Mouse (Mus musculus) right cerebral cortex, postnatal 4 days (tissue): ENCODE data around the gene Kdm3a.

Experiments used
- DNase-seq: peaks from one replicate; pipeline ENCODE4 v3.0.0-alpha.2; 2022

The Kdm3a gene

DNA sequence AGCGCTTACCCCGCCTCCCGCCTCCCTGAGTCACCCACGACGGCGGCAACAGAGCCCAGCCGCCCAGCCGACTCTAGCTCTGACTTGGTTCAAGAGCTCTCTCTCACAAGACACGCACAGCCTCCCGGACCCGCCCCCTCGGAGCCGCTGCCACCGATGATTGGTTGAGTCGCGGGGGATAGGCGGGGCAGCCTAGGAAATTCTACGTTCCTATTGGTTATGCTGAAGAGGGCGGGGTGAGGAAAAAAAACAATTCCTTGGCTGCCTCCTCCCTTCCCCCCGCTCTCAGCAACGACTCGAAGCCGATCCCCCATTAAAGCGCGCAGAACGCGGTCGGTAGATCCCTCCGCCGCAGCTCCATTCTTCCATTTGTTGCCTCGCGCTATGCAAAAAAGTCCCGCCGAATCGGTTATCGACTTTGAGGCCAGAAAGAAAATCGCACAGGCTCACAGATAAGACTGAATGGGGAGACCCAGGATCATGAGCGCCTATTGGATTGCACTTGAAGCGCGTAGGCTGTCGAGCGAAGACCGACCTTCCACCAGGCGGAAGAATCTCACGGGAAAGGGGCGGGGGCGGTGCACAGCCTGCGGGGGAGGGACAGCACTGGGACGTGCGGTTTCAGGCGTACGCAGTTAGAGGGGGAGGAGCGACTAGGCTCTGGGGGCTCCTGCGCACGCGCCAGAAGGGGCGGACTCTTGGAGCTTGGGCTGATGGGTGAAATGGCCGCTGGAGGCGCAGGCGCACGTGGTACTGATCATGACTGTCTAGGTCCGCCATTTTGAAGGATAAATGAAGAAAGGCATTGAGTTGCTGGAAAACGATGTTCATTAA lies at the start of gene Kdm3a:
TSS of gene Kdm3a (minus strand) at position 162 of the 834 bp plus-strand sequence.
- DNase-seq, result peak; percentile 99

DNA sequence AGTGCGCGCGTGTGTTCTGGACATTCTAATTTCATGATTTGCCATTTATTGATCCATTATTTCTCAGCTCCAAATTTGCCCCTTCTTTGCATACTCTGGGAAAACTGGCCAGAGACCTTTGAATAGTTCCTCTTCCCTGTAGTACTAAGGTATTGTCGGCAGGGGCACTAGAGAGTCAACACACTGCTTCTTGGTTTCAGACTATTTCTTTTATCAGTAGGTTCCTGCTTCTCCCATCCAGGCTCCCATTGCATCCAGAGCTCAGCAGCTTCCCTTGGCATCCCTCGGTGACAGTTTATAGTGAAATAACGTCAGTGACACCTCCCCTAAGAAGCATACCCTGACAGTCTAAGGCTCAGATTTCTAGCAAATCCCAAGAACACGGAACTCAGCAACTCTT lies 46.1 kb upstream of the Kdm3a start:
- DNase-seq, result no peak

DNA sequence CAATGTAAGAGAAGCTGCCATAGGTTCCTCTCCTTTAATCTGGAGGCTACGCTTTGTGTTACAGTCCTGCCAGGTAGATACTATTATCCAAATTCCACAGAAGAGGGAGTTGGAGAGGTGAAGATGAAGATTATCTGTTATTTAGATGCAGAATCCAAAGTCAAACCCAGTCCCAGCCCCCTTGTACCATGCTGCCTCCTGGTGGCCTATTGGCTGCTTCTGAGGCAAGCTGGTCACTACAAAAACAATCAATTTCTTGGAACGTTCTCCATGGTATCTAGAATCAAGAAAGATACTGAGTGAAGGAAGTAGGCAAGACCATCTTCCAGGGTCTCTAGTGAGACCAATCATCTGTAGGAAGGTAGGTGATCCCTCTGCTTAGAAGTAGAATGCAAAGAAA lies 40.4 kb upstream of the Kdm3a start:
- no peak for DNase-seq

DNA sequence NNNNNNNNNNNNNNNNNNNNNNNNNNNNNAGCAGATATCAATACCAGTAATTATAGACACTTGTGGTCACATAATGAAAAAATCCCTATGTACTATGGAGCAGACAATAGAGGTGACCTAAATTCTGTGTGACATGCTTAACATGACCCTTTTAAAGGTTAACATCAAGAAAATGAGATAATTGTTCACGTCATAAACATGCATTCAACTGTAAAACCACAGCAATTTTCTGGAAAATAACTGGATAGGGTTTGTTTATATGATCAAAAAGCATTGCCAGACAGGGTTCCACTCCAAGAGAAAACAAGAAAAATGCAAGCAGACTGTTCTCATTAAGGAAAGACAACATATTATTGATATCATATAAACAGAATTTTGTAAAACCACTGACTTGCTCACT lies 31.7 kb upstream of the Kdm3a start:
- DNase-seq, result no peak

DNA sequence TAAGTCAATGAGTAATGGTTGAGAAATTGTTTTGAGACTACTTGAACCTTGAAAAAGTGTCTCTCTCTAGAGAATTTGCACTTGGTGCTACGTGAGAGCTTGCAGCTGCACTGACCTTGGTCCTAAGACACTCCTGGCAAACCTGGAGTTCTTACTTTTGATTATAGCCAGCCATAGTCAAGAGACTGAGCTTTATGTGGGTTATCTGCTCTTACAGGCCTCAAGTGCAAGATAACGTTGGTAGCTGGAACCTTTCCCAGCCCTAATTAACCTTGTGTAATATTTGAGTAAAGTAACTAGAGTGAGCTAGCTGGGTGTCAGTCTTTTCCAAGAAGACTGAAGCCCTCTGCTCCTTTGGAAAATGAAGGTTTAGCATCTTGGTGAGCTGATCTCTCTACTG lies 25.5 kb upstream of the Kdm3a start:
- DNase-seq, result no peak

DNA sequence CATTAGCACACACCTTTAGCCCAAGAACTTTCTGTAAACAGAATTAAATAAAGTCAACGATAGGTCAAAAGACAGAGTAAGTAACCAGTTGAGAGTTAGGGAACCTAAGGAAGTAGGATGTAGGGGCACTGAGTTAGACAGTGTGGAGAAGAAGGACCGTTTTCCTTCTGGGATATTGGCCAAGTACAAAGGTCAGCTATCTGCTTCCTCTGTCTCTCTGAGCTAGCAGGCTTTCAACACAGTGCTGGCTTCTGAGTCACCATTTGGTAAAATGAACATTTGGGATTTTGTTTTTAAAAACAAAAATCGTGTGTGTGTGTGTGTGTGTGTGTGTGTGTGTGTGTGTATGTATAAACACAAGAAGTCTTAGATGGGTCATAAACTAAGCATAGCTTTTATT lies 23.0 kb upstream of the Kdm3a start:
- DNase-seq, result no peak

DNA sequence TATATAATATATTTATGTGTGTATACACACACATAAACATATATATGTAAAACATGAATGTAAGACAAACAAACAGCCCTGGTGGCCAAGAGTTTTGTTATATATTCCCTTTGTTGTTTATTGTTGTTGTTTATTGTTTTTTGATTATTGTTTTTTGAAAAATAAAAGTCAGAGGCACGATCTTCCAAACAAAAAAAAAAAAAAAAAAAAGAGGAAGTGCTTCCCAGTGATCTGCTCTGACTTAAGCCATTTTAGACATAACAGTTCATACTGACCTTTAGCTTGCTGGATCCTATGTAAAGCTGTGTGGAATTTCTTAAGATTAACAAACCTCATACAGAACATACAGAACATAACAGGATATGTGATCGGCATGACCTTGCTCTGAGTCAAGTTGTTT lies 19.1 kb upstream of the Kdm3a start:
- no peak for DNase-seq

DNA sequence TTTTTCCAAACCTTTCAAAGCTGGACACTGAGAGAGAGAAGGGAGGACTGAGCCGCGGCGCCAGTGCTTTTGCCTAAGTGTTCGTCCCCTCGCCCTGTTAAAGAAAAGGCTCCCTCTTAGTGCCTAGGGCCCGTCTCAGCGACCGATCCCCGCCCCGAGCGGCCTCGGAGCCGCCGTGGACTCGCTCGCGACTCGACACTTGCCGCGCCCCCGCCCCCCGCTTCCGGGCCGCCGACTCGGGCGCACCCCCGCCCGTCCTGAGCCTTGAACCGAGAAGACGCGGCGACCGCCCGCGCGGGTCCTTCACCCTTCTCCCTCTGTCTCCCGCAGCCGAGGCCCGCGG lies 333 bp downstream of the Kdm3a start:
- no peak for DNase-seq

DNA sequence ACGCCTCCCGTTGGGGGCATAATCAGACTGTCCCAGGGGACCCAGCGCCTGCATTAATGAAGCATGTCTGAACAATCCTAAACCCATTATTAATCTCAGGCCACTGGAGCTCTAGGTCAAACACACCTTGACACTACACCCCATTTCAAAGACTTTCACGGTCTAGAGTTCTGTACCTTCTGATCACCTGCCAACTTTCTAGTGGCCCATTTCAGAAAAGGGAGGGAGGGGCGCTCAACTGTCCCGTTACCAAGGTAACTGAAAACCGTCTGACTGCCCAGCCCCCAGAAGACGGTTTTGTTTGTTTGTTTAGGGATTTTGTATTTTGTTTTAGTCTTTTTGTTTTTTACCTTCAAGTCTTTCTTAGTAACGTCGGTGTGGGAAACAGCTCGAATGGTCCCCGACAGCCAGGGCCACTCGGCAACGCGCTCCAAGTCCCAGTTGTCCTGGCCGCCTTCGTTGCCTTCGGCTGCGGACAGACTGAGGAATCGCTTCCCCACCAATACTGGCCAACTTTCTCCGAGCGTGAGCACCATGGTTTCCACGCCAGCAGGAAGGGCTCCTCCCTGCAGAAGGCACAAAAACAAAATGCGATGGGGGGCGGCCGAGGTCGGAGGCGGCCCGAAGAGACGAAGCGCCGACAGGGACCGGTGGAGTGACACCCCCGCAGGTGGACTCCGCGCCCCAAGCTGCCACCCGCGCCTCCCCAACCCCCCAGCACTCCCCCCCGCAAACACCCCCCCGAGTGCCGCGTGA lies 906 bp downstream of the Kdm3a start:
- peak; percentile 32 for DNase-seq

DNA sequence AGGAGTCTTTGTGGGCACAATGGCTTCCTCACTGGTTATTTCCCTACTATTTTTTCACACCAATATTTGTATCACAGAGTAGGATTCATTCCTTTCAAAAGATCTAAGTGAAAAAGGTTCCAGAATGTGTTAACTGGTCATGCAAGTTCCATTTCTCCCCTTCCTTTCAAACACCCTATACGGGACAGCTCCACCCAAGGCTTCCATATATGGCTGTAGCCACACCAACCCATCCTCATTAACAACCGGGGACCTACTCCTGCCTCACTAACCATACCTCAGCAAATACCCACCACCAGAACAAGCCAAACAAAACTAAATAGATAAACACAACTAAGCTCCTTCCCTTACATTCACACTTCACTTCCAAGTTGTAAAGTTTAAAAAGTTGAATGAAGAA lies 1.6 kb downstream of the Kdm3a start:
- no peak for DNase-seq

DNA sequence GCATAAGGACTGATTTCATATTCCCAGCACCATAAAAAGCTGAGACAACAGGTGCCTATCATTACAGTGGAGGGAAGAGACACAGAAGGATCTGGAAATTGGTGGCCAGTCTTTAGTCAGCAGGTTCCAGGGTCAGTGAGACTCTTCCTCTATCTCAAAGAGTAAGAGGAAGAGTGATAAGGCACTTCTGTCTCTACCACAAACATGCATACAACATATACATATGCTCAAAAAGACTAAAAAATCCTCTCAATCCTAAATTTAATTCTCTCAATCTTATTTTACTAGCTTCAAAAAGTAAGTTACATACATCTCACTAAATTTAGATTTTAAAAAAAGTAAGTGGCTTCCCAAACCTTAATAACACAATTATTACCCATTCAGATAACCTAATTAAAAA lies 5.5 kb downstream of the Kdm3a start:
- no peak for DNase-seq

DNA sequence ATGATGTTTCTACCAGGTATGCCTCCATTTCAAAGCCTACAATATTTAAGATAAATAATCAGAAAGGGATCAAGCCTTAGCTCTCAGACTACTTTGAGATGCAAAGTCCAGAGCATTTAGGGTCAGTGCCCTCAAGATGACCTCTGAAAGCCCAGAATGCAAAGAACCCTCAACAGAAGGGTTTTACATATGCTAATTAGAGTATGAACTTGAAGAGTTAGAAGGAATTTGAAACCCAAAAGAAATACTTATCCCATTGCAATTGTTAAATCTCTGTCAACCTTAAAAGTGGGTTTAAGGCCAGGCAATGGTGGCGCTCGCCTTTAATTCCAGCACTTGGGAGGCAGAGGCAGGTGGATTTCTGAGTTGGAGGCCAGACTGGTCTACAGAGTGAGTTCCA lies 6.8 kb downstream of the Kdm3a start:
- DNase-seq, result no peak

DNA sequence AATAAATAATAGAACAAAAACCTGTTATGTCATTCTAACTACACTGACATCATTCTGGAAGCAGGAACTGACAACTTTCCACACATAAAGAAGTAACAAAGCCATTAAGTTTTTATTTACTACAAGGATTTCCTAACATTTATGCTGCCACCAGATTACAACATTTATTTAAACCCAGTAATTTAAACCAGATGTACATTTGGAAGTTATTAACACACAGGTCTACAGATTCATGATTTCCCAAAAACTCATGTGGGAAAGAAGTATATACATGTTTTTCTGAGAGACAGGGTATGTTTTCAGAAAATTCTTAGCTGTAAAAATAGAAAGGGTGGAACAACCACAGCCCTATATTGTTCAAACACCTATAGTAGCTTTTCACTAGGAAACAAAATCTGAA lies 8.1 kb downstream of the Kdm3a start:
- no peak for DNase-seq

DNA sequence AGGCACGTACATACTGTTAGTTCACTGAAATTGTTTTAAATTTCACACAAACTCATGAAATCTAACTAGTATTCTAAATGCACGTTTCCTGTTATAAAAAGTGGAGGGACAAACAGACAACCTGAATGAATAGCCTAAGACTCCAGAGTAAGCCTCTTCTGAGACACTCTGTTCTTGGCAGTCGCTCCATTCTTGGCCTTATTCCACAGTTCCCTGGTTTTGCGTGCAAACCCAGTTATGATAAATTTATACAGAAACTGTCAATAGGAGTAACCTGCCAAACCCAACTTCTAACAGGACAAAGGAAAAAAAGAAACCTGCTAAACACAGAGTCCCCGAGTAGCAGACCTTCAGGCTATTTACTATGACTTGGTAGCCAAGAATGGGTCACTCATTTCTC lies 10.8 kb downstream of the Kdm3a start:
- no peak for DNase-seq

DNA sequence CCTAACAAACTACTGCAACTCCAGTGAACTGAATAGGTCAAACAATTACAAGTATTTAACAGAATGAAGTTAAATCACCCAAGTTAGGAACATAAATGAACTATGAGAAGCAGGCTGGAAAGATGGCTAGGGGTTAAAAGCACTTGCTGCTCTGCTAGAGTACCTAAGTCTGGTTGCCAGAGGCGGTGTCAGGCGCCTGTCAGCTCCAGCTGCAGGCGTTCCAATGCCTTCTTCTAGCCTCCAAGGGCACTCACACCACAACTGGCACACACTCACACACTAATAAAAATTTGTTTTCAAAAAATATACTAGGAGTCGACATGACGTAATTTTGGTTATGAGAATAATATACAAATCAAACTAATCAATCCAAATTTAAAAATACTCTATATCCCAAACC lies 11.2 kb downstream of the Kdm3a start:
- DNase-seq, result no peak

DNA sequence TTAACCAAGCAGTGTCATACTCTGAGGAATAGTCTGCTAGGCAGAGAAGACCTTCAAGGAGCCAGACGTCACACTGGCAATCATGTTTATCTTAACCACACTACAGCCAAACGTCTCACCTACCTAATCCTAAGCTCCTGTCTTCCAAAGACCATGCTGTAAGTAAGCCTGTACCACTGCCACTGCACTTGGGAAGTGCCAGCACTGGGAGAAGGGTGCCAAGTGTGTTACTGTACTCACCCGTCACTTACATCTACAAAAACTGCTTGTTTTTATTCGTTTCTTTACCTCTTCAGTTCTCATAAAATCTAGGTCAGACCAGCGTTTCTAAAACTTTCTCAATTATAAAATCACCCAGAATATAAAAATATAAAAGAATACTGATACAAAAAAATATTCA lies 15.8 kb downstream of the Kdm3a start:
- no peak for DNase-seq

DNA sequence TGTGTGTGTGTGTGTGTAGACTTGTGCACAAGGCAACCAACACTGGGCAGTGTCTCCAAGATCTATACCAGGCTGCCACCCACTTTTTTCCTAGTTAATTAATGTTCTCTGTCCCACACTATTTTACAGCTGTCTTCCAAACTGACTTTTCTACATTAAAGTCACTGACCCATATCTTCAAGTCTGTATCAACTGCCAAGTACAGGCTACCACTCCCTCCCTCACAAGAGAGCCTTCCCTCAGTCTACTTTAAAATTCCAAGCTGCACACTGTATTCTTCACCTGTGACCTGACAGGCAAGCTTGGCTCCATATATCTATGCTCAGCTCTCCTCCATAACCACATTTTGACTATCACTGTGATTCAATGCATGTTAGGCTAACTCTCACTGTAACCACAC lies 19.6 kb downstream of the Kdm3a start:
- no peak for DNase-seq

DNA sequence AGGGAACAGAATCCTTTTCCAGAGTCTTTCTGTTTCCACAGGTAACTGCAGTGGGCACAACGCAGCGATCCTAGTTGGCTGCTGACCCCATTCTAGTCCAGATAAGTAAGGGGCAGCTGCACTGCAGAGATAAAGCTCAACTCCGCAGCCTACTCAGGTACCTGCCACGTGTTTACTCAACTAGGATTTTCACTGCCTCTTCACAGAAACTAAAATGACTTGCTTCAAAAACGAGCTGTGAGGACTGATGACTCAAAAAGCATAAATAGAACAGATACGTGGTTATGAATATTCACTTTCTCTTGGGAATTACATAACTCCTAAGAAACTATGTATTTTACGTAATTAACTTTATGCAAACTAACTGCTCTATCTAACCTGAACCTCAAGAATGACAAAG lies 22.8 kb downstream of the Kdm3a start:
- no peak for DNase-seq

DNA sequence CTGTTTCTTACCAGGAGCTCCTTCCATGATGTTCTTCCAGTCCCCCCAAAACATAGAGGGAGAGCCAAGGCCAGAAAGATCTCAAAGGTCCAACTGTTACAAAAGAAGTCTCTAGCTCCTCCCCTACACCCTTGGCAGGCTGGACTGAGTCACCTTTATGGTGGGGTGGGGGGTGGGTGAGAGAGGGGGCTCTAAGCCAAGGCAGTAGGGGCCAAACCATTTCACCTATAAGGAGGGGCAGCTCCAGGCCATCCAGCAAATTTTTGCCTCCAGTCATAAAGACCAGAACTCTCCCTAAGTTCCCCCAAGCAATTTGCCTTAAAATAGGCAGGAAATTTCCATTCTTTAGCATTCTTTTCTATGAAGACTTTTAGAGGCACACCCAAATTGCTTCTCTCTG lies 23.8 kb downstream of the Kdm3a start:
- DNase-seq, result no peak

DNA sequence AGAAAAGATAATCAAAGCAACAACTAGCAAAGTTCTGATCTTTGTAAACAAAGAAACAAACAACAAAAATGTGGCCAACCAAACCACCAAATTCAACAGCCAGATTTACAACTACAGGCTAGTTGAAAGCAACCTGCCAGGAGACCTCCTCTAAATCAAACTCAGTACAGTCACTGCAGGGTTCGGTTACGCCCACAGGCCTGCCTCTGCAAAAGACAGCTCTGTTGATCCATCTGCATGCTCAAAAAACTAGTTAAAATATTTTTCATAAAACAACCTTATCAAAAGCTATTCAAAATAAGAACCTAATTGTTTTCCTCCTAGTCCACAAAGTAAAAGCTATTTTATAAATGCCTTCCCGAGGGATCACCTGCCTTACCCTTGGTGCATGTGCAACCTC lies 25.0 kb downstream of the Kdm3a start:
- DNase-seq, result no peak

DNA sequence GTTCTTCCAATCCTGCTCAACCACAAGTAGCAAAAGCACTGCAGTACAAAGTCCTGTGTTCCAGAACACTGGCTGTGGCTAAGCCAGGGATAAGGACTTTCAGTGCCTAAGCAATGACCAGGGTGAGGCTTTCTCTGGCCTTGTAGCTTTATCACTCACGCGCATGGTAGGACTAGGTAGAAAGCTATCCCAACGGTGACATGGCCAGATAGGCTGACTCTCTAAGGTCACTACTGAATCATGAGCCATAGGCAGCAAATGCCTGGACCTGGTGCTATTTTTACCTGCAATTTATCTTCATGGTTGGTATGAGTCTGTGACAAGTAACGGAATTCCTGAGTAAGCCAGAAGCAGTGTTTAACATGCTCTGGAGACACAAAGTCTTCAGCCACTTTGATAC lies 42.6 kb downstream of the Kdm3a start:
- DNase-seq, result no peak

DNA sequence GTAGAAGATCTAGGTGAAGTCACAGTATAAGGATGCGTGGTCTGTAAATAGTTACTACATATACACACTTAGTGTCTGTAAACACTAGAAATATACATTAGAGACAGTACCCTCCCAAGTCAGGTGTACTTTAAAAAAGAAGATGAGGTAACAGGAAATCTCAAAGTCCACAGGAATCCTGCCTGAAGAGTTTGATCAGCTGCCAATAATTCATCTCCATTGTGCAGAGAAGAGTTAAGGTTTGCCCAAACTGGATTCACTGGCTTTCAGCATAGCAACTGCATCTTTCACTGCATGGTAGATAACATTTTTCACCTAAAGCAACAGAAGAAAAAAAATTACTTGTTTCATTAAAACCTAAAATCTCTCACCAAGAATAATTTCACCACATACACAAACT lies 43.4 kb downstream of the Kdm3a start:
- DNase-seq, result no peak

DNA sequence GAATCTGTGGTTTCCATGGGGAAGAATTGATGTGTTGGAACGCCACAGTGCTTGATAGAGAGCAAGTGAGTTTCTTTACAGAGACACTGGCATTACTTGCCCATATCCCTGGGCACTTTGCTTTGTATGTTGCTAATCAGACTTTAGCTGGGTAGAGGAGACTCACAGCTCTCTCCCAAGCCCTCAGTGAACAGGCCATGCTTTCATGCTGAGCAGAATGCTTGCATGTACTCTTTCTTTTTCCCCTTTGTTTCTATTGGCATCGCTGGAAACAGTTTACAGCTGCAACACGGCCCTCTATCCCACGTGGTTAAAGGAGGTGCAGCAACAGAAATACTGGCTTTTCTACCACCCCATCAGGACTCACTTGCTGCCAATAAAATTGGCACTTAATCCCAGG lies 49.6 kb downstream of the Kdm3a start:
- no peak for DNase-seq

DNA sequence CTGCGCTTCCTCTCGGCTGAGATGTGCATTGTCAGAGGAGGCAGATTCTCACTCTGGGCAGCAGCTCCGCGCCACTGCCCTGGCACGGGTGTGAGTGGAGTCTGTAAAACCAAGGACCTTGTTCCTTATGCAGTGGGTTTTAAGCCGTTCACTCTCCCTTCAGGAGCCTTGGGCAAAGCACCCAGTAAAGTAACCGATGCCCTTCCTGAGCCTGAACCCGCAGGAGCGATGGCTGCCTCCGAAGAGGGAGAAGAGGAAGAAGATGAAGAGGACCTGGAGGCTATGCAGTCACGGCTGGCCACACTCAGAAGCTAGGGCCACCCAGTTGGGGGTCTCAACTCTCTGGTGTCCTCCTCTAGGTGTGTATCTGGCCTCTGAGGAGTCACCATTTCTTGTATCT lies 53.3 kb downstream of the Kdm3a start:
- DNase-seq, result no peak

DNA sequence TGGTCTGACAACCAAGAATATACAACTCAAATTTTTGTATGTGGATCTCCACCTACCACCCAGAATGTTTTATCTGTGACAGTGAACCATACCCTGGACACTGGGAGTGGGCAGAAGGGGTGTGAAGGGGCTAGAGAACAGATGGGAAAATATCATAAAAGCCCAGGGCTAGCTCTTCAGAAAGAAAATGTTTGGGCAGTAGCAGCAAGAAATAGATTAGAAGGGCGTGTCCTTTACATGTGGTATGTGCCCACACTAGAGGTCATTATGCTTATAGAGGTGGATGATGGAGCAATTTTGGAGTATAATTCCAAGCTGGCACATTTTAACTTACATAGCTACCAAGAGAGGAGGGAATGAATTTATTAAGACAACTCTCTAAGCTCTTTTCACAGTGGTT lies 57.4 kb downstream of the Kdm3a start:
- DNase-seq, result no peak
